Mouse (Mus musculus) retina, postnatal 1 day (tissue): ENCODE data around the gene Gadd45a.

Experiments
- DNase-seq: peaks from one replicate; pipeline ENCODE4 v3.0.0-alpha.2; 2012

The Gadd45a gene

DNA sequence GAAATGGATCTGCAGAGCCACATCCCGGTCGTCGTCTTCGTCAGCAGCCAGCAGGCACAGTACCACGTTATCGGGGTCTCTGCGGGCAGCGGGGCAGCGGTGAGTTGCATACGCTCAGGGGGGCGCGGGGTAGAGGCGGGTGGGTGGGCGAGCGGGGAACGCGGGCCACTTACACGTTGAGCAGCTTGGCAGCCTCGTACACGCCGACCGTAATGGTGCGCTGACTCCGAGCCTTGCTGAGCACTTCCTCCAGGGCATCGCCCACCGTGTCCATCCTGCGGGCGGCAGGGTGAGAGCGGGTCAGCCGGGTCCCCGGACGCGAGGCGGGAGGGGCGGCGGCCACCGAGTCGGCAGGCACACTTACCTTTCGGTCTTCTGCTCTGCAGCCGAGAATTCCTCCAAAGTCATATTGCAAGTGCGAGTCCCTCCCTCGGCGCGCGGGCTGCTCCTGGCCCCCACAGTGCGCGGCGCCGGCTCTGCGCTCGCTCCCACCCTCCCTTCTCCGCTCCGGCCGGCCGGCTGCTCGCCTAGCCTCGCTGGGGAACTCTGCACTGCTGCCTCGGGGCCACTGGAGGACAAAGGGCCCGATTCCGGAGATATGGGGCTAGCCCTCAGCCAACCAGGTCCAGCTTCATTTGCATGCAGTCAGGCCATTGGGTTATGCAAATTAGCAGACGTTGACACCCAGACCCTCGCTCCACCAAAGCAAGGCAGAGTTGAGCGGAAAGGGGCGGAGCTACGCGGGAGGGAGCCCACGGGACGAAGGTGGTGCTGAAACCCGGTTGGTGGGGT lies at the start of gene Gadd45a:
TSS of gene Gadd45a (minus strand) at position 621 of the 792 bp plus-strand sequence.
- DNase-seq, result peak; percentile 99

DNA sequence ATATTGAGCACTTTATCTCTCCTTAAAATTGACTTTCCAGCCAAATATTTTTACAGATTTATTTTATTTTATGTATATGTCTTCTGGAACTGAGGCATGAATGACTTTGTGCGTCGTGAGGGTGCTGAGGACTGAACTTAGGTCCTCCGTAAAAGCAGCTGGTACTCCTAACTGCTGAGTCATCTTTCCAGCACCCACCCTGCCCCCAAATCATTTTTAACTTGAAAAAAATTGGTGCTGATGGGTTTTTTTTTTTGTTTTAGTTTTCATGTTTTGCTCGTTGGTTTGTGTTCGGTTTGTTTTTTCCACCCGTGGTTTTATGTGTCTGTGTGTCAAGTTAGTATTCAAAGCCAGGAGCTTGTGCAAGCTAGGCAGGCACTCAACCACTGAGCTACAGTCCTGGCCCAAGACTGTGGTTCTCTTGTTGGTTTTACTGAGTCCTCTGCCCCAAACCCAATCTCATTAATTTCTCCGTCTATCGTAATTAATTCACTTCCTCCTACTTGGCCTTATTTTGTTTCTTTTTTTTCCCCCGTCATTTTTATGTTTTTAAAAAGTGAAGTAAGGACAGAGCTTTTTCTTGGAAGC lies 48.7 kb upstream of the Gadd45a start:
- DNase-seq, result no peak

DNA sequence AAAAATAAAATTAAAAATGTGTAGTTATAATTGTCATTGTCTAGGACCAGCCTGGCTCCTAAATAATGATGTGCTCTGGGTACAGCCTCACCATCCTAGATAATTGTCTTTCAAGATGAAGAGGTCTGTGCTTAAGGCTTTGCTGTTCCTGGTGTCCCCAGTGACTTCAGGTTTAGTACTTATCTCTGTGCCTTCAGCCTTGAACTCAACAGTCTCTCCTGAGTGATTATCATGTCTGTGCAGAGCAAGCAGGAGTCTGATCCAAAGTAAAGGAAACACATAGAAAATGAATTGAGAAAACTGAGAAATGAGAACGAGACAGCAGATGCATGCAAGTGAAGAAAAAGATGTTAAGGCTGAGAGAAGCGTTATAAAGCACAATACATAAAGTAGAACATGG lies 47.2 kb upstream of the Gadd45a start:
- DNase-seq, result no peak

DNA sequence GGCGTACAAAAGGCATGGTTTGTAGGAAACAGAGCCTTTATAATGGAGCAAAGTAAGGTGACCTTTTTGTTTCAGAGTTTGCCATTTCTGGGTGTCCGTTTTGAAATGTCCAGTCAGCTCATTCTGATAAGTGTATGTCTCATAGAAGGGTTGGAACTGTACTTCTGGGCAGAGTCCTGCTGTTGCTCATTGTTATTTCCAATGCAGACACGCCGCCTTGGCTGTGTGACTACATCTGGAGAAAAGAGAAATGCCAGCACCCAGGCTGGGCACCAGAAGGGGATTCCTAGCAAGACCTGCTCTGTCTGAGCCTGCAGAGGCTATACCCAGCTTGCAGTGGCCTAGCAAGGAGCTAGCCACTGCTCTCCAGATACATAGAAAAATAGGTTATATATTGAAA lies 43.9 kb upstream of the Gadd45a start:
- DNase-seq, result no peak

DNA sequence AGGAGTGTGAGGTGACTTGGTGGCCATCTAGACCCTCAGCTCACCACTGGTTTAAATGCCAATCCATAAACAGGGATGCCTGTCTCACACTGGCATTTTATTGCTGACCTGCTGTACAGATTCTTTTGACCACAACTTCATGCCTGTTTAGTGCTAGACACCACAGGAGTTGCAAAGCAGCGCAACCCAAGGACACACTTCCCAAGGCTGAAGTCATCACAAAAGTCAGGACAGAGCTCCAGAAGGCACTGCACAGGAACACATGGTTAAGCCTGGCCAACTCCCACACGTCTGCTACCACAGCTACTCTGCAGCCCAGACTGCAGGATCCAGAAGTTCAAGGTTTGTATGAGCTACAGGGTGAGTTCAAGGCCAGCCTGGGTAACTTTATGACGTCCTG lies 40.8 kb upstream of the Gadd45a start:
- DNase-seq, result no peak

DNA sequence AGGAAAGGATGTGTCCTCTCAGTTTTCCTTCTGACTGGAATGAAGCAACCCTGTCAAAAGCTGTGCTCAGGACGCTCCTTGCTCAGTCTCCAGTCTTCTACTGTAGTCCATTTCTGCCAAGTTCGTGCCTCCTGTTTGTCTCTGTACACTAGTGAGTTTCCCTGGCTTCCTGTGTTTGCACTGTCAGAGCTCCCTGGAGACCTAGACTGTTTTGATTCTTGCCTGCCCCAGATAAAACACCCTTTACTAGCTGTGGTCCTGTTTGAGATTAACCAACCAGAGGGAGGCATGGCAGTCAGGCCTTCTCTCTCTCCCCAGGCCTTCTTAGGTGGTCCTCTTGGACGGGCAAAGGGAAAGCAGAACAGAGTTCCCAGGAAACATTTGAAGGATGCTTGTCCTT lies 40.2 kb upstream of the Gadd45a start:
- peak; percentile 30 for DNase-seq

DNA sequence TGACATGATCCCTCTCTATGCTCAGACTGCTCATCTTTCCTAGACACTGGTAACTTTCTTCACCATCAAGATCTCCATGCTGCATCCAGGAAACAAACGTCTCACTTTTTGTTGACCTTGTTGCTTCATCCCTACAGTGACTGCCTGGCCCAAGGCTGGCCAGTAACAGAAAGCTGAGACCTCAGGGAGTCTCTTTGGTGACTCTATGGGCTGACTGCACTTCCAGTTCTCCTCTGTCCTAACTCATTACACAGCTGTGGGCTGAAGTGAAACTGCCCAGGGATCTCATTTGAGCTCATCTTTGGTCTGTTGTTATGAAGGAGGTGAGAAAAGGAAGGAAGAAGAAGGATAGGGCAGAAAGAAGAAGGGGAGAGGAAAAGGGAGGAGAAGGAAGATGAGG lies 39.1 kb upstream of the Gadd45a start:
- no peak for DNase-seq

DNA sequence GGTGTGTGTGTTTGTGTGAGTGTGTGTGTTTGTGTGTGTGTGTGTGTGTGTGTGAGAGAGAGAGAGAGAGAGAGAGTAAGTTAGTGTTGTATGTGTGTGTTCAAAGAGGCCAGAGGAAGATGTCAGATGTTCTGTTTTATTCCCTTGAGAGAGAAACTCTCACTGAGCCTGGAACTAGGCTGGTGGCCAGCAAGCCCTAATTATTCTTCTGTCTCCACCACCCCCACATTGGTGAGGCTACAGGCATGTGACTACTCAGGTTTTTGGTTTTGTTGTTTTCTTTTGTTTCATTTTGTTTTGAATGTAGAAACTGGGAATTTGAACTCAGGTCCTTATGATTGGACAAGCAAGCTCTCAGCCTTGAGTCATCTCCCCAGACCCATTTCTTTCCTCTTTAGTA lies 37.6 kb upstream of the Gadd45a start:
- DNase-seq, result no peak

DNA sequence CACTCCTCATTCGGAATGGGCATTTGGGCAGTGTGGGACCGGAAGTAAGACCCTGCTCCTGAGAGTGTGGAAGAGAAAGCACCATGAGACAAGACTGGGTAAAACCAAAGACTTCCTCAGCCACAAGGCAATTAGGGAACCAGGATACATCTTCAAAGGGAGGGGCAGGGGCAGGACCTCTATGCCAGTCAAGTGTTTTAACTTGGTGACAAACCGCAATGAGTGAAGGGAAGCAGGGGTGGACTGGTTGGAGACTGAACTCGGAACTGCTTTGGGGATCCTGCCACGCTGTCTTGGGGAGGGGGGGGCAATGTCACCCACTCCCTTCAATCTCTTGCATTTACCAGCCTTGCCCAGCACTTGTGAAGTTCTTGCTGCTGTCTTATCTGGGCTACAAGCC lies 36.7 kb upstream of the Gadd45a start:
- no peak for DNase-seq

DNA sequence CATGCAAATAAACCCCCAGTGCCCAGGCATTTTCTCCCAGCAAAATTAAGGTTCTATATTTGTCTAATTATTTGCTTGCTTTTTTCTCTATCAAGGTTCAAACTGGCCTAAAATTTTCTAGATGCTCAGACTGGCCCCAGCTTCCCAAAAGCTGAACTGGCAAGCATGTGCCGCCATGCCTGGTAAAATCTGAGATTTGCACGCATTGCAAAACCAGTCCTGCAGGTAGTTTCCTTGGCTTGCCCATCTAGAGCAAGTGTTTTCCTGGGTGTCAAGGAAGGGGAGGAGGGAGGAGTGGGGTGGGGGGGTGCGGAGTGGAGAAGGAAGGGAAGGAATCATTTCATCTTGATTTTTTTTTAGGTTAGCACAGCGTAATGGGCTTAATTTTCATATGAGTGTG lies 36.2 kb upstream of the Gadd45a start:
- DNase-seq, result no peak

DNA sequence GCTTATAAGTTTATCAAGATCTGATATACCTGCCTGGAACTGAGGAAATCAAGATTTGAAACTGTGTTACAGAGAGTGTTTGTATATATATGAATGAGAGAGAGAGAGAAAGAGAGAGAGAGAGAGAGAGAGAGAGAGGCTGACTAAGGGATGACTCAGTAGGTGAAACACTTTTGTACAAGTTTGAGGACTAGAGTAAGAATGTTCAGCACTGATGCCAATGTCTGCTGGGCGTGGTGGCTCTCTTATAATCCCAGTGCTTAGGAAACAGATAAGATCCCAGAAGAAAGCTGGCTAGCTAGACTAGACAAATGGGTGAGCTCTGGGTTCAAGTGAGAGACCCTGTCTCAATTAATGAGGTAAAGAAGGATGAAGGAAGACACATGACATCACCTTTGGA lies 34.4 kb upstream of the Gadd45a start:
- DNase-seq, result no peak

DNA sequence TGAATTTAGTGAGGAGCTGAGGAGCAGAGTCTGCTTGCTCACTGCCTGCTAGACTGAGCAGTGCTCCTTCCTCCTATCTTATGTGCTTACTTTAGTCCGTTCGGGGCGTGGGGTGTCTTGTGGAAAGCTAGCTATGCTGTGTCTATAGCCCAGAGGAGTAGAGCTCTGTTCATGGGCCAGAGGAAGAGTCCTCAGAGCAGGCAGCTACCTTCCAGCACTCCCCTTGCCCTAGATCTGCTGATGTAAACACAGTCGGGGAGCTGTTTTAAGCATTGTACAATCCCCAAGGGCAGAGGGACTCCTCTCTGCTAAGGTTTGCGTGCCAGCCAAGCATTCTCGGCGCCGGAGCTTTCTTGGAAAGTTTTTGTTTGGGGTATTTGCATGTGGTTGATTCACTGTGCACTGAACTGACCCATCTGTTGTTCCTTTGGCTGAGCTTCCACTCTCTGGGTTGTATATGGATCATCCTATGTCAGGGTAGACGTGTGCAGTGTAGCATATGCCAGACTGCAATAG lies 32.6 kb upstream of the Gadd45a start:
- DNase-seq, result peak; percentile 47

DNA sequence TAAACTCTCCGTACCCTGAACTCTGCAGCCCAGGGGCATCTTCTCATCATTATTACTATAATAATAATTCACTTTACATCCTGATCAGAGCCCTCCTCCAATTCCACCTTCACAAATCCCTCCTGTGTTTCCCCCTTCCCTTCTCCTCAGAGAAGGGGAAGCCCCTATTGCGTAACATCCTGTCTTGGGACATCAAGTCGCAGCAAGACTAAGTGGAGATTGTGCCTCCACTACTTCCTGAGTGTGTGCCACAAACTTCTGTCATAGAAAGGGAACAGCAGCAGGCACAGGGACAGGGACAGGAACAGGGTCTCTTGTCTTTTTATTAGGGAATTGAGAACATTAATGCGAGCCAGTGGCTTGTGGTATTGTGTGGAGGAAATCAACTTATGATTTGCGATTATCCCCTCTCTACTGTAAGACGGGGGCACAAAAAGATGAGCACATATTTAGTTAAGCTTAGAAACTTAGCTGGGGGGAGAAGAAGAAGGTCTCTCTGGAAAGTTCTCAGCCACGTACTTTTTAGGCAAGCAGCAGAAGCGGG lies 32.0 kb upstream of the Gadd45a start:
- DNase-seq, result no peak

DNA sequence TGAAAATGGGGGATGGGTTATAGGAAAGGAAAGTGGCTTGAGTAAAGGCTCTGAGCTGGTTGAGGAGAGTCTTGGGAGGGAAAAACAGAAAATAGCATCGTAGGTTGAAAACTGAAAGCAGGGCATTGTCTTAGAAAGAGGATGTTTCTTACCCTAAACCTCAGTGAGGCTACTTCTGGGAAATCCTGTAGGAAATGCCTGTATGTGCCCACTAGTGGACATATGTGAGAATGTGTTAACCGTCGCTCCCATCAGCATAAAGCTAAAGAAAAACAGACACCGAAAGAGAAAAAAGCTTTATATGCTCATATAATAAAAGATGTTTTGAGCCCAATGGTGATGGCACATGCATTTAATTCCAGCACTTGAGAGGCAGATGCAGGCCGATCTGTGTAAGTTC lies 22.8 kb upstream of the Gadd45a start:
- DNase-seq, result no peak

DNA sequence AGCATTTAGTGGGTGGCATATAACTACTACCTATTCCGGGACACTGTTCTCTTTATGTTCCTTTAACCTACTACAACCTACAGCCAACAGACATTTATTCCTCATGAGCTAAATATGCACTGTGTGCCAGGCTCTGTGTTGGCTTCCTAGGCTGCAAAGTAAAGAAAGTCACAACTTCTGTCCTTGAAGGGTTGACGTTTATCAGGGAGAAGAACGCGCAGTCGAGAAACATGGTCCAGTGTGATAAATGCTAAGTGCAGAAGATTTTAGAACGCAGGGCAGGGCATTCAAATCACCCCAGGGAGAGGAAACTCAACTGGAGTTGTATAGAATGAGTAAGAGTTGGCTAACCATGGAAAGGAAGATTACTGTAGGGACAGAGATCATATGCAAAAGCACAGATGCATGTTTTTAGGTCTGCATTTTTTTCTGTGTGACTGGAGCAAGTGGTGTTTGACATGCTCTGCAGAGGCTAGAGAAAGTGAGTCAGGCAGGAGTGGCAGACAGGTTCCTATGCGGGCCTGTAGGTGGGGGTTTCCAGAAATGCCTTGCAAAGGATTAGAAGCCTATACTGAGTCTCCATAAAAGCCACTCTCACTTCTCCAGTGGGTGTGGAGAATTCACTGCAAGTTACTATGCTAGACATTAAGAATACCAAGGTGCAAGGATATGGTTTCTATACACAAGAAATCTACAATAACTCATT lies 20.9 kb upstream of the Gadd45a start:
- no peak for DNase-seq

DNA sequence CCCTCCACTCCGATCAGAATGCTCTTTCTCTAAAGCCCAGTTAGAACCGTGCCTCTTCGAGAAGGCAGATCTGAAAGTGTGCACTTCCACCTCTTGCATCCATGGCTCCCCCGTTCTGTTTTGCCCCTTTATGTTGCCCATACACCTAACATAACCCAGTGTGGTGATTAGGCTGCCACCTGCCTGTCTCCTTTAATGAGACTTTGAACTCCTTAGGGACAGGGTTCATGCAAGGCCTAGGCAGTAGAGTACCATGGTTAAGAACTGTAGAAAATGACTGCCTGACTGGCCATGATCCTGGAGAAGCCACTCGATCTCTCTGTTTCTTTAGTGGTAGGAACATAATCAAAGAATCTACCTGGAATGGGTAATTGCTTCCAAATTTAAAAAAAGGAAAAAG lies 20.3 kb upstream of the Gadd45a start:
- no peak for DNase-seq

DNA sequence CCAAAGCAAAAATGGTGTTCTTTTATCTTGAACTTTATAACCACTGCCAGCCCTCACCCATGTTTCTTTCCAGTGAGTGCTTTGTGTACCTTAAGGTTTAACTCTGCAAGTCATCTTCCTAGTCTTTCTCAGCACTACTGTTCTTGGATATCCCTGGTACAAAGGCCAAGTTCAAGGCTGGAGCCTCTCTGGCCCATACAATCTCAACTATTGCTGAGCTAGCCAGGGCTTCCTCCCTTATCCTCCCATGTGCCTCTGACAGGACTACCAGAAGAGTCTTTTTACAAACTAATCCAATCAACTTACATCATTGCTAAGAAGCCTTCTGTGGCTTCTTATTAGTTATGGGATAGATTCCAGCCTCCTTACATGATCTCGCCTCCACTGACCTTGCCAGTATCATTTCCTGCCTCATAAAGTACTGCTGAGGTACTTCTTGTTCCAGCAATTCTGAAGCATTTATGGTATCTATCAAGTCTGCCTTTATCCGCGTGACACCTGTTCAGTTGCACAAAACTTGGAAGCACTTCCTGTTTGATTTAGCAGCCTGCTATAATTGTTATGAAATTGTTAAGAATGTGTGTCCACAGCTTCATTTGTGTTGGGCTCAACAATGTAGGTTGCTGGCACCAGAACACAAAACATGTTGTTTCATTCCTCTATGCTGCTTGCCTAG lies 19.8 kb upstream of the Gadd45a start:
- DNase-seq, result no peak

DNA sequence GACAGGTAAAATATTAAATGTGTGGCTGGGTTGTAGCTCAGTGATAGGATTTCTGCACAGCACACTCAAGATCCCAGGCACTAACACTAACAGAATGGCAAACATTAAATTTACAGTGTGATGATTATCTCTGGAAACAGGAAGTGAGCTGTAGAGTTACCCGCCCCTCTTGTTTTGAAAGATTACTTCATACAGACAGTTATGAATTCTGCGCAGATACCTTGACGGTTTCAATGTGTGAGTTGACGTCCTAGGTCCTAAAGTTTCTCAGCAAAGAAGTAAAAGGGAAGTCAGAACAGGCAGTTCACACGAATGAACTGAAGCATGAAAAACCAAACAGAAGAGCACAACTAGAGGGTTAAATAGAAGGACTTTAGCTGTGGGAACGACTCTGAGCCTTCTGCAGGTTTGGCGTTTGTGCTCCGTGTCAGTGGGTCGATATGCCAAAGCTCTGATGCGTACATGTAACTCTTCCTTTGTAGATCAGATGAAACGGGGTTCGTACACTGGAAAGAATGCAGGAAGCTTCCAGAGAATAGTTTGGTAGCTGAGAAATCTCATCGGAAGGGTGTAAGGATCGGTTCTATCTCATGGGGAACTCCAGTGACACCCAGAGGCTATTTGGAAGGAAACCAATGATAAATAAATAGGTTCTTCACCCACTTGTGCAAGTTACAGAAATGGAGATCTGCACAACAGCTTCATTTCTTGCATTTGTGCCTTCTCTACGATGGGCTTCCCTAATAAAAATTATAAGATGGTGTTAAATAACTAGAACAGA lies 19.0 kb upstream of the Gadd45a start:
- DNase-seq, result no peak

DNA sequence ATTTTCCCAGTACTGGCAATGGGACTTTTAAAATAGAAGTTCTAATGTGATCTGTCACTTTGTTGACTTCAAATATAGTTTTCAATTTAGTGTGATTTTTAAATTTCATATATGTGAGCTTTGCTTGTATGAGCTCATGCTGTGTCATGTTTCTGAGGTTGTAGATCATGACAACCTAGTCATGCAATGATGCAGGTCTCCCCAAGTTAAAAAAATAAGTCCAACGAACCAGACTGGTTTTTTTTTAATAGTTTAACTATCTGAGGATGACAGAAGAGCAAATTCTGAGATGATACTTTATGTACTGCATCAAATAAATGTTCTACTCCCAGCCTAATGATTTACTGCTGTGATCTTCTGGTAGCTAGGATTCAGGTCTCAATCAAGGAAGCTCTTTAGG lies 12.8 kb upstream of the Gadd45a start:
- no peak for DNase-seq

DNA sequence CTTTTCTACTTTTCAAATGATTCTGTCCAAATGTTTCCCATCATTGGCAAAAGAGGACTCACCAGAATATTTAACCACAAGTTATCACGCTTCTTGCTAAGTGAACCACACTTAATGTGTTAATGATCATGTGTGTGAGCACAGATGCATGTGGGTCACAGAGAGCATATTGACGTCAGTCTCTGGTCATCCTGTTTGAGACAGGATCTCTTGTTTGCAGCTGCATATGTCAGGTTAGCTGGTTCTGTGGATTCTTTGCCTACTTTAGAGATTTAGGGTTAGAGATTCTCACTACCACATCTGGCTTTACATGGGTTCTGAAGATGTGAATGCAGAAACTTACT lies 12.4 kb upstream of the Gadd45a start:
- no peak for DNase-seq

DNA sequence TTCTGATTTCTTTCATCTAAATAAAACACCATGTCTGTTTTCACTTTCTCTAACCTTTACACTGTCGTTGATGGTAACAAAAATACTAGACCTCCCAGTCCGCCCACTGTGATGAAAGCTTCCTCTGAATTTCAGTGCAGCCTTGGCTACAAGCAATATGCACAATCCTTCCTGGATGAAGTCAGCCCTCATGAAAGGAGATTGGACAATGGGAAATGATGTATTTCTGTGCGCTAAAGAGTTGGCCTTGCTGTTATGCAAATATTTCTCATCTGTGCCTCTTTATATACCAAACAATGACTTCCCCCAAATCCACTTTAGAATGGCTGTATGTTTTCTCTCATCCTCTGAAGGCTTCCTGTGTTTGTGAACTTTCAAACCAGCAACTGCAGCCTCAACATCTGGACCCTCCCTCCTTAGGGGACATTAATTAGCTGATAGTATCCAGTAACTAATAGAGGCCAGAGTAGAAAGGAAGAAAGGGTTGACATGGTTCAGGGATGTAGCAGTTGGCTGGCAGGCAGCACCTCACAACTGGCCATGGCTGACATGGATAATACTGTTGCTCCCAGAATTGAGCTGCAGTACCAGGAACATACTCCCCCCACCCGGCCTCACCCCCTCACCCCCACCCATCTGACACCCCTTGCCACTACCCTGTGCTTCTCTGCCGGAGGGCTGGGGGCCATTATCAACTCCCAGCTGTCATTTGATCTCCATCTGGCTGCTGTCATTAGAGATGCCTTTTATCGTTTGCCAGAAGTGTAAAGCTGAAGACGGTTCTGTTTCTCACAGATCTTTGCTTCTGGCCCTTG lies 11.8 kb upstream of the Gadd45a start:
- peak; percentile 71 for DNase-seq
